Mouse (Mus musculus): ENCODE results near the gene Olfr494. TPM values are rescaled to one million over a fixed set of nuclear protein-coding genes. Genes with fewer than 3 reads are reported as not detected.

The Olfr494 gene
- polyA plus RNA-seq (2012; rRNA removed): not detected in 2 replicates

GRCm38 (mm10) chr7:108365035-108365434, at the start of gene Olfr494:
Gene Olfr494, plus strand, starts transcription at chr7:108365335.

GRCm38 (mm10) chr7:108323574-108323973, 41.6 kb upstream of the Olfr494 start, which contains the start of gene Olfr492:
Gene Olfr492, minus strand, starts transcription at chr7:108323674.

GRCm38 (mm10) chr7:108346879-108347278, 18.3 kb upstream of the Olfr494 start, which contains the start of gene Olfr493:
Gene Olfr493, minus strand, starts transcription at chr7:108346979.

GRCm38 (mm10) chr7:108392867-108393266, 27.7 kb downstream of the Olfr494 start, which contains the start of gene Olfr495:
Gene Olfr495, plus strand, starts transcription at chr7:108393167.

Other genes with a start within 250 kb of the Olfr494 start
- gene Olfr484, start 237.9 kb upstream of the Olfr494 start, polyA plus RNA-seq (2012; rRNA removed): not detected in 2 replicates
- not detected in 2 replicates for gene Olfr485, start 205.5 kb upstream of the Olfr494 start, polyA plus RNA-seq (2012; rRNA removed)
- gene Olfr486, start 192.6 kb upstream of the Olfr494 start, polyA plus RNA-seq (2012; rRNA removed): not detected in 2 replicates
- gene Olfr487, start 150.7 kb upstream of the Olfr494 start, polyA plus RNA-seq (2012; rRNA removed): not detected in 2 replicates
- not detected in 2 replicates for gene Olfr488, start 107.0 kb upstream of the Olfr494 start, polyA plus RNA-seq (2012; rRNA removed)
- gene Olfr490, start 76.4 kb upstream of the Olfr494 start, polyA plus RNA-seq (2012; rRNA removed): not detected in 2 replicates
- gene Olfr491, start 51.9 kb upstream of the Olfr494 start, polyA plus RNA-seq (2012; rRNA removed): not detected in 2 replicates
- gene Olfr492, start 41.7 kb upstream of the Olfr494 start, polyA plus RNA-seq (2012; rRNA removed): not detected in 2 replicates
- not detected in 2 replicates for gene Olfr493, start 18.4 kb upstream of the Olfr494 start, polyA plus RNA-seq (2012; rRNA removed)
- gene Olfr495, start 27.8 kb downstream of the Olfr494 start, polyA plus RNA-seq (2012; rRNA removed): not detected in 2 replicates
- not detected in 2 replicates for gene Olfr497, start 55.1 kb downstream of the Olfr494 start, polyA plus RNA-seq (2012; rRNA removed)
- gene Olfr498, start 100.0 kb downstream of the Olfr494 start, polyA plus RNA-seq (2012; rRNA removed): not detected in 2 replicates
- not detected in 2 replicates for gene Olfr502, start 159.7 kb downstream of the Olfr494 start, polyA plus RNA-seq (2012; rRNA removed)
- not detected in 2 replicates for gene Olfr503, start 179.2 kb downstream of the Olfr494 start, polyA plus RNA-seq (2012; rRNA removed)
- not detected in 2 replicates for gene Olfr504, start 200.5 kb downstream of the Olfr494 start, polyA plus RNA-seq (2012; rRNA removed)
- gene Olfr506, start 245.5 kb downstream of the Olfr494 start, polyA plus RNA-seq (2012; rRNA removed): not detected in 2 replicates

All from liver, embryonic 18 days (tissue).